Mouse (Mus musculus) lung, embryonic 16.5 days (tissue): ENCODE results near the gene Fam3a. TPM values are rescaled to one million over a fixed set of nuclear protein-coding genes. Genes with fewer than 3 reads are reported as not detected.

ENCODE experiments used
- ATAC-seq: fragments of 200-750 bp; cut with Nextera tagmentation; 2 replicates; pipeline ENCODE4 v1.8.0; 2017; ENCODE audit warnings: low read depth, mild to moderate bottlenecking, moderate library complexity
- H3K27ac ChIP-seq: fragments of 300-500 bp; sonication (generic); 2 replicates; pipeline ENCODE4 v1.5.1; 2014; ENCODE audit warnings: mild to moderate bottlenecking, control low read depth, low read length
- H3K27me3 ChIP-seq: fragments of 300-500 bp; sonication (generic); 2 replicates; pipeline ENCODE4 v1.6.1; 2014; ENCODE audit warnings: low read depth, low read length, mixed read lengths; ENCODE audit not compliant: control insufficient read depth, insufficient read depth
- H3K36me3 ChIP-seq: fragments of 300-500 bp; sonication (generic); 2 replicates; pipeline ENCODE4 v1.6.1; 2014; ENCODE audit warnings: low read length; ENCODE audit not compliant: control insufficient read depth, insufficient read depth
- H3K4me1 ChIP-seq: fragments of 300-500 bp; sonication (generic); replicated peaks from 2 replicates; pipeline ENCODE4 v1.6.1; 2014; ENCODE audit warnings: low read length, mixed read lengths; ENCODE audit not compliant: control insufficient read depth, insufficient read depth
- H3K4me2 ChIP-seq: fragments of 300-500 bp; sonication (generic); 2 replicates; pipeline ENCODE4 v1.6.1; 2014; ENCODE audit warnings: low read depth, low read length, control low read depth
- H3K4me3 ChIP-seq: fragments of 300-500 bp; sonication (generic); 2 replicates; pipeline ENCODE4 v1.5.1; 2014; ENCODE audit warnings: mild to moderate bottlenecking, low read length, control low read depth
- H3K9ac ChIP-seq: fragments of 300-500 bp; sonication (generic); 2 replicates; pipeline ENCODE4 v1.6.1; 2014; ENCODE audit warnings: low read length, control low read depth
- H3K9me3 ChIP-seq: fragments of 300-500 bp; sonication (generic); 2 replicates; pipeline ENCODE4 v1.6.1; 2016; ENCODE audit warnings: low read length; ENCODE audit not compliant: control insufficient read depth
- WGBS: fragments of 180-500 bp; shearing (Covaris S2); extraction: QIAGEN DNeasy Blood & Tissue Kit; methylation state at CpG from one replicate; pipeline ENCODE4 v1.1.7; 2014; 5-methylcytosine and 5-hydroxymethylcytosine counted together
- polyA plus RNA-seq: library from polyadenylated mRNA; unstranded; fragments of >200 nt; fragmentation: Nextera tagmentation; extraction: Ambion mirVana; gene quantifications from 2 replicates; pipeline ENCODE4 v1.2.1, GENCODE M21; 2015

Fam3a gene
- polyA plus RNA-seq, 1 experiment from 2014 or later = 42.5 TPM

DNA sequence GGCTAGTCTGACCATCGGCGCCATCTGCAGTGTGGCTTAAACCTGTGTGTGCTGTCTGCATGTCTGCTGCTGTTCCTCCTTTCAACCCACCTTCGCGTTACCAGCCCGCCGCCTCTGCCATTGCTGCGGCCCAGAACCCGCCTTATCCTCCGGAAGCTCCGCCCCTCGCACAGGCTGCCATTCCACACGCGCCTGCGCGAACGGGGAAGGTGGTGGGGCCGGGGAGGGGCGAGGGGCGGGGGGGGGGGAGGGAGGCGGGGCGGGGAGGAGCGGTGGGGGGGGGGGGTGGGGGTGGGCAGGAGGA, 39.7 kb downstream of the Fam3a start, which contains the start of gene Lage3:
Gene Lage3, minus strand, starts transcription at position 152 of the 304 bp plus-strand sequence.
- H3K27me3 ChIP-seq = no peaks in the 10 kb centered on the region
- 2% methylated on average over 8 of the region's 22 CpGs for WGBS
- peak within 1 kb of the TSS; percentile 71 for H3K9ac ChIP-seq
- peak within 1 kb of the TSS; percentile 36; the same call in 1 of the 2 replicates for H3K27ac ChIP-seq
- H3K36me3 ChIP-seq = no peaks in the 10 kb centered on the region
- H3K4me3 ChIP-seq = peak within 1 kb of the TSS; percentile 57
- peak within 1 kb of the TSS; percentile 67 for H3K4me2 ChIP-seq
- peak; percentile 94 for ATAC-seq
- H3K9me3 ChIP-seq = no peaks in the 10 kb centered on the region
- no peaks in the 10 kb centered on the region for H3K4me1 ChIP-seq

- Histone ChIP-seq H3K4me3 (peak overlapping the region; percentile 57), H3K36me3 (no peaks in the 10 kb centered on the region), H3K9ac (peak overlapping the region; percentile 71), H3K27me3 (no peaks in the 10 kb centered on the region), H3K4me2 (peak overlapping the region; percentile 67), H3K9me3 (no peaks in the 10 kb centered on the region), H3K27ac (peak overlapping the region; percentile 36; the same call in 1 of the 2 replicates), H3K4me1 (no peaks in the 10 kb centered on the region)
- peak; percentile 54 for ATAC-seq
- 21% methylated on average over 13 of the region's 13 CpGs for WGBS
These were observed 40.2 kb downstream of the Fam3a start for GRCm38 (mm10) chrX:74352645-74353466.

Other genes starting within 250 kb of the Fam3a start
- not detected in 2 replicates for gene Tex28, start 225.4 kb downstream of the Fam3a start, polyA plus RNA-seq
- not detected in 2 replicates for gene Tktl1, start 216.0 kb downstream of the Fam3a start, polyA plus RNA-seq
- gene Flna, start 143.5 kb downstream of the Fam3a start, polyA plus RNA-seq = 372 and 374 TPM in 2 replicates
- 24.9 and 25.4 TPM in 2 replicates for gene Emd, start 138.6 kb downstream of the Fam3a start, polyA plus RNA-seq
- 826 and 850 TPM in 2 replicates for gene Rpl10, start 122.5 kb downstream of the Fam3a start, polyA plus RNA-seq
- gene Taz, start 111.4 kb downstream of the Fam3a start, polyA plus RNA-seq = 81.9 and 91.7 TPM in 2 replicates
- gene Dnase1l1, start 110.9 kb downstream of the Fam3a start, polyA plus RNA-seq = 17.4 and 18.6 TPM in 2 replicates
- 141 and 153 TPM in 2 replicates for gene Atp6ap1, start 96.2 kb downstream of the Fam3a start, polyA plus RNA-seq
- 204 and 211 TPM in 2 replicates for gene Gdi1, start 88.3 kb downstream of the Fam3a start, polyA plus RNA-seq
- 64.9 and 65.6 TPM in 2 replicates for gene Fam50a, start 80.2 kb downstream of the Fam3a start, polyA plus RNA-seq
- 7.5 and 9.9 TPM in 2 replicates for gene Plxna3, start 64.2 kb downstream of the Fam3a start, polyA plus RNA-seq
- gene Lage3, start 39.7 kb downstream of the Fam3a start, polyA plus RNA-seq = 109 and 117 TPM in 2 replicates
- 85.5 and 86.2 TPM in 2 replicates for gene Ubl4a, start 20.1 kb downstream of the Fam3a start, polyA plus RNA-seq
- gene Slc10a3, start 19.9 kb downstream of the Fam3a start, polyA plus RNA-seq = 19.1 and 21.8 TPM in 2 replicates
- 21.0 and 21.1 TPM in 2 replicates for gene Ikbkg, start within 50 bp of the Fam3a start, polyA plus RNA-seq
- 44.1 and 51.2 TPM in 2 replicates for gene G6pdx, start 35.9 kb upstream of the Fam3a start, polyA plus RNA-seq
- gene Gm6880, start 88.1 kb upstream of the Fam3a start, polyA plus RNA-seq = not detected in 2 replicates
- gene Olfr1326-ps1, start 181.6 kb upstream of the Fam3a start, polyA plus RNA-seq = not detected in 2 replicates
- gene Olfr1325, start 199.4 kb upstream of the Fam3a start, polyA plus RNA-seq = not detected in 2 replicates